Mouse (Mus musculus): Measurements from ENCODE around the gene Arhgap28.
A peak's percentile ranks its signal among the peaks of the same experiment; 100 is the strongest.

Gene Arhgap28

GRCm38 (mm10) chr17:68003741-68004560, at the start of gene Arhgap28:
Gene Arhgap28 (minus strand): TSS chr17:68004120.
- DNase-seq (ENCODE audit: low read depth, low spot score) = peak; percentile 100

- no peak for DNase-seq (ENCODE audit: low read depth, low spot score)
These were observed 42.4 kb upstream of the Arhgap28 start for GRCm38 (mm10) chr17:68046341-68046675.

- DNase-seq (ENCODE audit: low read depth, low spot score) = peak; percentile 34
These were observed 41.9 kb upstream of the Arhgap28 start for GRCm38 (mm10) chr17:68045655-68046340.

- no peak for DNase-seq (ENCODE audit: low read depth, low spot score)
These were observed 38.5 kb upstream of the Arhgap28 start for GRCm38 (mm10) chr17:68042377-68042776.

DNA sequence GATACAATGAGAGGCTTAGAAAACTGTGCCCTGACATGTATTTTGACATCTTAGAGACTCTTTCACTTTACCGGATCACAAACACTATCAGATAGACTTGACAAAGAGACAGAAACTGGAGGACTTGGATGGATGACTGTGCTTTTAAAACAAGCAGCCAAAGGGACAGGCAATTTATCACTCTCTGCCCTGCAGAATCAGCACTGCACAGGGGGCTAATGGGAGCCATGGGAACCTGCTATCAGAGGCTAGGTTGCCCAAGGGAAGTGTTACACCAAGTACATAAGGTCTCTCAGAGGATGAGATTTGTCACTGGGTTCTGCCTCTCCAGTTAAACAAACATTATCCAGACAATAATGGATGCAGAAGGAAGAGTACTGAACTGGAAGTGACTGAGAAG, 33.1 kb upstream of the Arhgap28 start:
- DNase-seq (ENCODE audit: low read depth, low spot score) = no peak

DNA sequence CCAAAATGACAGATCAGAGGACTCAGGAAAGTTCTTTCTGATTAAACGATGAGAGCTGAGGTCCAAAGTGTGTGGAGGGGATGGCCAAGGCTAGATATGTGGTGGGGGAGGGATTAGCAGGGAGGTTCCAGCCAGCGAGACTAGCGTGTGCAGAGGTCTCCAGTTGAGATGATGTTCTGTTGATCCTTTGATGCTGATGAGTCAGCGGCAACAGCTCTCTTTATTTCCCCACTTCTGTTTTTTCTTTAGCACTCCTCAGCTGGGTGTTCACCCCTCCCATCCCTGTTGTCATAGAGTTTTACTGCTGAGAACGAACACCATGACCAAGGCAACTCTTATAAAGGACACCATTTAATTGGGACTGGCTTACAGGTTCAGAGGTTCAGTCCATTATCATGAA, 25.6 kb upstream of the Arhgap28 start:
- DNase-seq (ENCODE audit: low read depth, low spot score) = no peak

- DNase-seq (ENCODE audit: low read depth, low spot score) = peak; percentile 35
These were observed 24.6 kb upstream of the Arhgap28 start for GRCm38 (mm10) chr17:68028519-68028918.

GRCm38 (mm10) chr17:68024327-68024726, 20.4 kb upstream of the Arhgap28 start:
- DNase-seq (ENCODE audit: low read depth, low spot score) = no peak

DNA sequence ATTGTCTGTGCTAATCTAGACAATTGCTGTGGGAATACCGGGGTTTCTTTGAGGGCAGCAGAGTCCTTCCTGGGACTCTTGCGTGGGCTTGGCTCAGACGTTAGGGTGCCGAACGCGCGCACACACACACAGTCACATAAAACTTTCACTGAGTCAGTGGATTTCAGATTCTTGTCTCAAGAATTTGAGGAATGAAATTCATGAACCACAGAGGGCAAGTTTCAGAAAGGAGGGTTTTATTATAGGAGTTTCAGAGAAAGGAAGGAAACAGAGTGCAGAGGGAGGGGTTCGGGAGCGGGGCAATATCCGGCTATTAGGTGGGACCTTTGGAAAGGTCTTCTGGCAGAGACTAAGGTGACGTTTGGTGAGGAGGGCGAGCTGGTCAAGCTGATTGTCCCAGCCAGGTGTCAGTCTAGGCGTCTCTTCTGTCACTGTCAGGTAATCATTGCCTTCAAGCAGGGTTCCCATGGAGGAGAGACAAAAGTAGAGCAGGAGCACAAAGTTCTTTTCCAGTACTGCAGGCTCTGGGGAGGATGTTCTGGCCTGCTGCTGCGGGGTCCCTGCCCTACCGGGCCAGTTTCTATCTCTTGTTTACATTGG, 15.6 kb upstream of the Arhgap28 start:
- peak; percentile 65 for DNase-seq (ENCODE audit: low read depth, low spot score)

DNA sequence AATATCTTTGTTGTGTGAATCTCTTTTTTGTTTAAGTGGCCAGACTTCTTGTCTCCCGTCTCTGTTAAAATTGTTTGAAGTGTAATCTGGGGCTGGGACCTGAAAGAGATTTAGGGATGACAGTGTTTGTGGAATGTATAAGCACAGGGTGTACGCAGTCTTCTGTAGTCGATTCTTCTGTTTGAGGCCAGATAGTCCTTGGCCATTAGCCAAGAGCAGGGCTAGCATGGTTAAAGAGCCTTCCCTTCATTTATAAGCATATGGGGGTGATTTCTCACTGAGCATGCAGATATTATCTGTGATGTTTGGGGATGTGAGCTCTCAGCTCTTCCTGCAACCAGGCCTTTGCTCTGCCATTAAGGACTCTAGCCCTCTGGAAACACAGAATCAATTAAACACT, 13.2 kb upstream of the Arhgap28 start:
- no peak for DNase-seq (ENCODE audit: low read depth, low spot score)

- DNase-seq (ENCODE audit: low read depth, low spot score) = no peak
These were observed 7.7 kb upstream of the Arhgap28 start for GRCm38 (mm10) chr17:68011606-68012005.

DNA sequence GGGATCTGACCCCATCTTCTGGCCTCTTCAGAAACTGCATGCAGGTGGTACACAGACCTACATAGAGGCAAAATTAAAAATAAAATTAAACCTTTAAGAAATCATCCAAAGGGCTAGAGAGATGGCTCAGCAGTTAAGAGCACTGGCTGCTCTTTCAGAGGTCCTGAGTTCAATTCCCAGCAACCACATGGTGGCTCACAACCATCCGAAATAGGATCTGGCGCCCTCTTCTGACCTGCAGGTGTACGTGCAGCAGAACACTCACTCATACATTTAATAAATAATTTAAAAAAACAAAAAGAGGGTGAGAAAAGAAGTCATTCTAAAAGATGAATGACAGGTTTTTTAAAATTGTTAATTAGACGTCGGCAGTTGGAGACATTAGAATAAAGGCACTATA, 6.1 kb upstream of the Arhgap28 start:
- no peak for DNase-seq (ENCODE audit: low read depth, low spot score)

DNA sequence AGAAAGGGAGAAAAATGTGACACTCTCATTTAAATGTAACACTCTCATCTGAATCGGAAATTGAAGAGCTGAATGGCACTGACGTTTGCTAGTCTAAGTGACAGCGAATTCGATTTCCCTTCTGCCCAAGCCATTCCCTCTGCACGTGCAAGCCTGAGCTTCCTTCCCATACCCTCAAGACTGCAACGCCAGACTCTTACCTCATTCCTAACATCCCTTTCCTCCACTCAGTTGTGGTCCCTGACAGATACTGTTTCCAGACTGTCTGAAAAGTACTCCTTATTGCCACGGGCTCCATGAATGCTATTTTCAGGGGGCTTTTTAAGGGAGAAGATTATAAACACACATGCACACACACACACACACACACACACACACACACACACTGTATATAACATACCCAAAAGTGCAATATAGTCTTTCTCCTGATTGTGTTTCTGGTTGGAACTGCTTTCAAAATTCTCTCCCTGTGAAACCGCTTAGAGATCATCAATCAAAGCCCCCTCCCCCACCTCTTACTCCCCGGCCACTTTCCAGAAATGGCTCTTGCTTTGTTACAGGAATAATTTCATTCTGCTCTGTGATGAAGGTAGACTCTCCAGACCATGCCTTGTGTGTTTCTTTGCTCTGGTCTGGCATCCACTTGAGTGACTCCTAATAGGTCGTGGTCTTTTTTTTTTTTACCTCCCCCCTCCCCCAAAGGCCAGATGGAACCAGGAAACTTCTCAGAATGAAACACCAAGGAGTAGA, 836 bp upstream of the Arhgap28 start:
- peak; percentile 71 for DNase-seq (ENCODE audit: low read depth, low spot score)

DNA sequence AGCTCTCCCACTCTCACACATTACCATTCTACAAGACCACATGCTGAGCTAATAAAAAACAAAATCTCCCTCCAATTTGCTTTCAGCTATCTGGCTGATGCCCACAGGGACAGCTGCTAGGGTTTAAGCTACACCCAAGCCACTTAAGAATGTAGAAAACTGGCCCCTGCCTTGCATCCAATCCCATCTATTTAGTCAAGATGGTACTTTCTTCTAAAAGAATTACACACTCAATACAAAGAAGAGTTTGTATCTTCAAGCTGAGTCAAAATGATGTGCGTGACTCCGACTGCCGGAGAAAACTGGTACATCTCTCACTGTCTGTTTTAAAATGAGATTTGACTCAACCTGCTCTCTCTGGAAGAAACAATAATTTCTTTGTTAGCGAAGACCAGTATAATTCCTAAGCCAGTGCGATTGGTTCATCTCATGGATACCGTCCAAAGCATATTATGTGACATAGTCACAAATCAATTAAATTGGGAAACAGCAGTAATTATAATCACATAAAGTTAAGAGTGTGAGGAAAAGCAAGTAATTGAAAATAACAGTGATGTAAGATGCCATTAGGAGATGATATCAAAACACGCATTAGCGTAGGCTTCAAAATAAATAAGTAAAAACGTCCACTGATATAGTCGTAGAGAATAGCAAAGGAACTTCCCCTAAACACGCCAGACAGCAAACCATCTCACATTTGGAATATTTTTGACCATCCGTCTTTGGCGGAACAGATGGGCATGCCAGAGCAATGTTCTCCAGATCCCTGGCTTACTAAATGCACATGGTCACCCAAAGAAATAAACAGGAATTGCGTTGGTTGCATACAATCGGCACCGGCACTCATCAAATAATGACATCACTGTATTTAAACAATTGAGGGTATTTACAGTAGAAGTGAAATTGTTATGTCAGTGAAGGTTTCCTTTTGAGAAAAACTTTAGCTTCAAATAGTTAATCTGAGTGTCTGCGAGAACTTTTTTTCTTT, 1.0 kb downstream of the Arhgap28 start:
- peak; percentile 57 for DNase-seq (ENCODE audit: low read depth, low spot score)

DNA sequence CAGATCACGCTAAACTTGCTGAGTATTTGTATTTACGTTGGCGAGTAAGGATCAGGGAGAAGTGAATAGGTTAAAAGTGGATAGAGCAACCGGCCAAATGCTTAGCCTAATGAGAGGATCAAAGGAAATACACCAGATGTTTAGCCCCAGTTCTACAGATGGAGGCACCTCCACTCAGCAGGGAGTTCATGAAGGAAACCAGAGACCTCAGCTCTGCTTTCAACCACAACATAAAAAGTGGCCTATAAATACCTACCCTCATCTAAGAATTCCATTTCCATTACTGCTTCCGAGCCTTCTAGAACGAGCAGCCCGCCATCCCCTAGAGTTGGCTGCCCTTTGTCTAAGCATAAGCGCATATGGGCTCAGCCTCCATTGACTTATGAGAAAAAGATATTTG, 4.1 kb downstream of the Arhgap28 start:
- DNase-seq (ENCODE audit: low read depth, low spot score) = no peak

DNA sequence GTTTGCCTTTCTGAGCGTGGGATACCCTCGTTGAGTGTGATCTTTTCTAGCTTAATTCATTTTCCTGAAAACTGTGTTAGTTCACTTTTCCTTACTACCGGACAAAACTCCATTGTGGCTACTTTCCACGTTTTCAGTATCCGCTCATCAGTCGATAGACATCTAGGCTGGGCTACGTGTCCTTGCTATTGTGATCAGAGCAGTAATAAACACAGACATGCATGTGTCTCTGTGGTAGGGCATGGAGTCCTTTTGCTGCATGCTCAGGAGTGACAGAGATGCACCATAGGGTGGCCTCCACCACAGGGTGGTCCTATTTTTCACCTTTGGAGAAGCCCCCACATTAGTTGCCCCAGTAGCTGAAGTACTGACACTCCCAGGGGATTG, 7.2 kb downstream of the Arhgap28 start:
- no peak for DNase-seq (ENCODE audit: low read depth, low spot score)

DNA sequence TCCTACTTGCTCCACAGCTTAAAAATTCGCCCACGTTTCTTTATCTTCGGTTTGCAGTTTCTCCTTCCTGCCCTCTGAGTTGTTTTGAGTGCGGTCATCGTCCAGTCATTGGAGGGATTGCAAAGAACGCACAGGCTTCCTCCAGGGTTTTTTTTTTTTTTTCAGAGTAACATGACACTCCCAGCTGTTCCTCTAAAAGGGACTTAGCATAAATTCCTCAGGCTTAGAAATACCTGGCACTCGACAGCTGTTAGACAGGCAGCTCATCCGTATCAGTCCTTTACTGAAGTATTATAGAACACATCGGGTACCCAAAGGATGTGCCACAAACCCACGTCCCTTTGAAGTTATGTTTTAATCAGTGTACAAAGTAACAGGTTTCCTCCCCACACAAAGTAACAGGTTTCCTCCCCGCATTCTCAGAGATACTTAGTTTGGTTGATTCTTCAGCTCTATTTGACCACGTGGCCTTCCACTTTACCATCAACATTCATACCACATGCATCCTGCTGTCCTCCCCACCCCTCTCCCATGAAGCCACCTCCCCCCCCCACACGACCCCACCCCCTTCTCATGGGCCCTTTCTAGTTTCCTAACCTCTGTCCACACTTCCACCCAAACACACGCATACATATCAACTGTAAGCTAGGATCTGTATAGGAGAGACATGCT, 7.7 kb downstream of the Arhgap28 start:
- peak; percentile 95 for DNase-seq (ENCODE audit: low read depth, low spot score)

DNA sequence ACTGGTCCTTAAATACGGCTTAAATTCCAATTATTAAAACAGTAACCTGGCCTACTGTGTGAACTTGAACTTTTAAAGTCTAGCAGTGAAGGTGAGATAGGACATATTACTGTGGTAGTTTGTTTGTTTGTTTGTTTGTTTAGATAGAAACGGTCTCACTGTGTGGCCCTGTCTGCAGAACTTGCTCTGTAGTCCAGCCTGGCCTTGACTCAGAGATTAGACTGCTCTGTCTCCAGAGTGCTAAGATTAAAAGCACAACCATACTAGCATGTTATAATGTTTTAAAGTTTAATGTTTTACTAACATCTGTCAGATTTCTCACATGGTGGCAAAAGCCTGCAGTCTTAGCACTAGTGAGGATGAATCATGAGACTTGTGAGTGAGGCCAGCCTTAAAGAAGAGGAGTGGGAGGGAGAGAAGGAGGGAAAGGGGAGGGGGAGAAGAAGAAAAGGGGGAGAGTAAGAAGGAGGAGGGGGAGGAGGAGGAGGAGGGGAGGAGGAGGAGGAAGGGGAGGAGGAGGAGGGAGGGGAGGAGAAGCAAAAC, 8.6 kb downstream of the Arhgap28 start:
- peak; percentile 51 for DNase-seq (ENCODE audit: low read depth, low spot score)

DNA sequence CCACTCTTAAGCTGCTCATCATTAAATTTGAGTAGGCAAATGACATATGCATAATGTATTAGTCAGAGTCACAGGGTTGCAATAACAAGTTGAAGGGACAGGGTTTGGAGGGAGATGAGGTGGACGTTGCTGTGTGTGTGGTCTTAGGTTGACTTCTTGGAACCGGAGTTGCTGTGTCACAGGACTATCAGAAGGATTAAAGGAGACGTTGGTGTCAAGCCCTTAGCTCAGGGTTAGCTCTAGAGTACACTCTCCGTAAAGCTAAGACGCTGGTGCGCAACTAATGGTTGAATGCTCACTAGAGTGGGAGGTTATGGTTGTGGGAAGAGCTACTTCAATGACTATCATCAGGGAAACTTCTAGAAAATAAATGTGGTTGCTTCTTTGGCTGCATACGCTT, 9.1 kb downstream of the Arhgap28 start:
- DNase-seq (ENCODE audit: low read depth, low spot score) = no peak
